Mouse (Mus musculus) brain, embryonic 18.5 days (tissue): ENCODE results near the gene Mettl17.
"Not testable (repeated sequence)": the region's sequence is repeated elsewhere in the genome, so short reads cannot be mapped to it uniquely, and the experiment has no call there.

Source experiments
- DNase-seq: peaks from one replicate; pipeline ENCODE4 v3.0.0-alpha.2; 2012; ENCODE audit warnings: low read depth, low spot score

Mettl17 gene

GRCm38 (mm10) chr14:51884598-51885331, at the start of gene Mettl17:
Gene Mettl17, plus strand, starts transcription at chr14:51884842.
- peak; percentile 94 for DNase-seq

GRCm38 (mm10) chr14:51838480-51838879, 46.2 kb upstream of the Mettl17 start:
- DNase-seq: not testable (repeated sequence)

GRCm38 (mm10) chr14:51842250-51842649, 42.4 kb upstream of the Mettl17 start:
- DNase-seq: no peak

GRCm38 (mm10) chr14:51842781-51843180, 41.9 kb upstream of the Mettl17 start:
- DNase-seq: no peak

- no peak for DNase-seq
These were observed 40.8 kb upstream of the Mettl17 start for GRCm38 (mm10) chr14:51843882-51844281.

GRCm38 (mm10) chr14:51846566-51846965, 38.1 kb upstream of the Mettl17 start:
- no peak for DNase-seq

GRCm38 (mm10) chr14:51851006-51851405, 33.6 kb upstream of the Mettl17 start:
- DNase-seq: not testable (repeated sequence)

GRCm38 (mm10) chr14:51853399-51853798, 31.2 kb upstream of the Mettl17 start, which contains the start of gene Ear6:
Gene Ear6, plus strand, starts transcription at chr14:51853699.
- DNase-seq: no peak

- DNase-seq: not testable (repeated sequence)
These were observed 29.4 kb upstream of the Mettl17 start for GRCm38 (mm10) chr14:51855280-51855679.

- DNase-seq: not testable (repeated sequence)
These were observed 21.0 kb upstream of the Mettl17 start for GRCm38 (mm10) chr14:51863603-51864002.

GRCm38 (mm10) chr14:51870756-51871155, 13.9 kb upstream of the Mettl17 start:
- DNase-seq: no peak

- no peak for DNase-seq
These were observed 12.9 kb upstream of the Mettl17 start for GRCm38 (mm10) chr14:51871741-51872140.

- DNase-seq: no peak
These were observed 7.1 kb upstream of the Mettl17 start for GRCm38 (mm10) chr14:51877517-51877916.

- DNase-seq: peak; percentile 45
These were observed 1.1 kb upstream of the Mettl17 start for GRCm38 (mm10) chr14:51883527-51884030.

GRCm38 (mm10) chr14:51884031-51884544, 554 bp upstream of the Mettl17 start:
- peak; percentile 24 for DNase-seq

GRCm38 (mm10) chr14:51886051-51886450, 1.4 kb downstream of the Mettl17 start:
- DNase-seq: no peak

- no peak for DNase-seq
These were observed 5.2 kb downstream of the Mettl17 start for GRCm38 (mm10) chr14:51889833-51890232.

- no peak for DNase-seq
These were observed 7.7 kb downstream of the Mettl17 start, which contains the start of gene Slc39a2 for GRCm38 (mm10) chr14:51892191-51892939. Gene Slc39a2, plus strand, starts transcription at chr14:51892889.

- no peak for DNase-seq
These were observed 8.6 kb downstream of the Mettl17 start for GRCm38 (mm10) chr14:51893094-51893794.

GRCm38 (mm10) chr14:51893809-51894208, 9.2 kb downstream of the Mettl17 start:
- DNase-seq: no peak

- no peak for DNase-seq
These were observed 10.4 kb downstream of the Mettl17 start for GRCm38 (mm10) chr14:51895071-51895470.

GRCm38 (mm10) chr14:51896019-51896418, 11.4 kb downstream of the Mettl17 start:
- DNase-seq: no peak
